Mouse (Mus musculus) splenic B cell, adult 2 months (primary cell): ENCODE data around the gene Flrt1.
A peak's percentile ranks its signal among the peaks of the same experiment; 100 is the strongest.

Experiments used
- DNase-seq: peaks from one replicate; pipeline ENCODE4 v3.0.0-alpha.2; 2011; ENCODE audit warnings: low read depth, low spot score
- H3K27me3 ChIP-seq: 2 replicates; pipeline ENCODE4 v1.6.1; 2012; ENCODE audit warnings: mild to moderate bottlenecking, low read length, moderate library complexity, mixed read lengths; ENCODE audit not compliant: control insufficient read depth, poor library complexity, insufficient read depth, severe bottlenecking
- H3K36me3 ChIP-seq: 2 replicates; pipeline ENCODE4 v1.6.1; 2012; ENCODE audit warnings: mild to moderate bottlenecking, low read length, moderate library complexity, mixed read lengths; ENCODE audit not compliant: control insufficient read depth, poor library complexity, insufficient read depth, severe bottlenecking

The Flrt1 gene

GRCm38 (mm10) chr19:7073997-7074781, 31.3 kb downstream of the Flrt1 start:
- no peaks in the 10 kb centered on the region for H3K27me3 ChIP-seq
- DNase-seq: no peak

GRCm38 (mm10) chr19:7072221-7072620, 33.3 kb downstream of the Flrt1 start:
- no peaks in the 10 kb centered on the region for H3K36me3 ChIP-seq
- no peak for DNase-seq
- no peaks in the 10 kb centered on the region for H3K27me3 ChIP-seq

More at GRCm38 (mm10) chr19:7073997-7074781, 31.3 kb downstream of the Flrt1 start:
- no peaks in the 10 kb centered on the region for H3K36me3 ChIP-seq

GRCm38 (mm10) chr19:7070775-7071174, 34.8 kb downstream of the Flrt1 start:
- no peak for DNase-seq
- H3K36me3 ChIP-seq: no peaks in the 10 kb centered on the region
- H3K27me3 ChIP-seq: no peaks in the 10 kb centered on the region

- no peaks in the 10 kb centered on the region for H3K27me3 ChIP-seq
- DNase-seq: no peak
- H3K36me3 ChIP-seq: no peaks in the 10 kb centered on the region
Measured at GRCm38 (mm10) chr19:7069781-7070763, 35.5 kb downstream of the Flrt1 start.

GRCm38 (mm10) chr19:7068661-7069531, 36.6 kb downstream of the Flrt1 start:
- DNase-seq: no peak
- Histone ChIP-seq H3K27me3 (no peaks in the 10 kb centered on the region), H3K36me3 (no peaks in the 10 kb centered on the region)

GRCm38 (mm10) chr19:7068136-7068535, 37.4 kb downstream of the Flrt1 start:
- H3K36me3 ChIP-seq: no peaks in the 10 kb centered on the region
- DNase-seq: peak; percentile 86
- no peaks in the 10 kb centered on the region for H3K27me3 ChIP-seq

GRCm38 (mm10) chr19:7067344-7068050, 38.0 kb downstream of the Flrt1 start:
- Histone ChIP-seq H3K27me3 (no peaks in the 10 kb centered on the region), H3K36me3 (no peaks in the 10 kb centered on the region)
- DNase-seq: no peak

GRCm38 (mm10) chr19:7066828-7067342, 38.6 kb downstream of the Flrt1 start:
- DNase-seq: no peak
- Histone ChIP-seq H3K36me3 (no peaks in the 10 kb centered on the region), H3K27me3 (no peaks in the 10 kb centered on the region)

GRCm38 (mm10) chr19:7066034-7066827, 39.3 kb downstream of the Flrt1 start:
- Histone ChIP-seq H3K36me3 (no peaks in the 10 kb centered on the region), H3K27me3 (no peaks in the 10 kb centered on the region)
- DNase-seq: no peak

- Histone ChIP-seq H3K36me3 (no peaks in the 10 kb centered on the region), H3K27me3 (no peaks in the 10 kb centered on the region)
- DNase-seq: peak; percentile 91
Measured at GRCm38 (mm10) chr19:7064571-7064970, 41.0 kb downstream of the Flrt1 start.

- no peaks in the 10 kb centered on the region for H3K27me3 ChIP-seq
- H3K36me3 ChIP-seq: no peaks in the 10 kb centered on the region
- DNase-seq: no peak
Measured at GRCm38 (mm10) chr19:7062916-7063315, 42.6 kb downstream of the Flrt1 start.

- no peaks in the 10 kb centered on the region for H3K27me3 ChIP-seq
- no peaks in the 10 kb centered on the region for H3K36me3 ChIP-seq
- DNase-seq: no peak
Measured at GRCm38 (mm10) chr19:7062110-7062509, 43.4 kb downstream of the Flrt1 start.

- no peaks in the 10 kb centered on the region for H3K27me3 ChIP-seq
- no peaks in the 10 kb centered on the region for H3K36me3 ChIP-seq
- DNase-seq: no peak
Measured at GRCm38 (mm10) chr19:7058541-7058940, 47.0 kb downstream of the Flrt1 start.
